Mouse (Mus musculus) lung, postnatal 36 days (tissue): ENCODE measurements around the gene Tmed8.
"Not testable (repeated sequence)": the region's sequence is repeated elsewhere in the genome, so short reads cannot be mapped to it uniquely, and the experiment has no call there.

ENCODE experiments used
- DNase-seq: peaks from one replicate; pipeline ENCODE4 v3.0.0; 2022; ENCODE audit warnings: mixed read lengths

Tmed8 gene

DNA sequence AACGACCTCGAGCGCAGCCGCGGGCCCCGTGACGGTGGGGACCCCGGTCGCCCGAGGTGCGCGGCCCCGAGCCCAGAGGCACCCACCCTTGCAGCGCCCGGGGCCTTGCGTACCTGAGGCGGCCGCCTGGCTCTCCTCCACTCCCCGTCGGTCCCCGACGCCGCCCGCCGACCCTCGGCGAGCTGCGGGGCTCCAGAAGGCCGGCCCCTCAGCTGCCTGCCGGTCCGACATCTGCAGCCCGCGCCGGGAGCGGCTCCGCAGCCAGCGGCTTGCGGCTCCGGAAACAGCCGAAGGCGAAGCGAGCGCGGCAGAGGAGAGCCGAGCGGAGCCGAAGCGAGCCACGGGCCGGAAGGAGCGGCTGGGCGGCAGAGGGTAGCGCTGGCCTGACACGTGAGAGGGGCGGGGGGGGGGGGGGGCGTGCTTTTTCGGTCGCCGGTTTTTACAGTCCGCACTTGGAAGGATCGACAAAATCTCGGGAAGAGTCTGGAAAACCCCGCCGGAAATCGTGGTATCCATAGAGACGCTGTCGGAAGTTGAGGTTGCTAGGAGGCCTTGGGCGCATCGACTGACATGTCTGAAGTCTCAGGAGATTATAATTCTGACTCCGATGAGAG, at the start of gene Tmed8:
Gene Tmed8 (minus strand): TSS at position 482 of the 614 bp plus-strand sequence.
- DNase-seq: peak; percentile 79

DNA sequence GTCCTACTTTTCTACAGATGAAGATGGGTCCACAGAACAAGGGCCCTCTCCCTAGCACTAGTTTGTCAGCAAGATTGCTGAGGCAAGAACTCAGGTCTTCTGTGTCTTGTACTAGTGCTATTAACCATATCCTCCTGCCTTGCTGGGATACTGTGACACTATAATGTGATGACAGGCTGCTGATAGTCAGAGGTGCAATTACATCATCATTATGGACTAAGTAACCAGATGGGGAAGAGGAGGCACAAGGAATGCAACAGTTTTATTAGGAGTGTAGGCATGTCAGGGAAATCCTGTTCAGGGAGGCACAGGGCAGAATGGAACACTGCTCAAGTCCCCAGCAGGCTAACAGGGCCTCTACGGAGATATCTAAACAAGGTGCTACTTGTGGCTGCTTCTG, 38.4 kb upstream of the Tmed8 start, which contains the start of gene Noxred1:
Gene Noxred1 (minus strand): TSS at position 101 of the 400 bp plus-strand sequence.
- DNase-seq: no peak

GRCm38 (mm10) chr12:87236882-87237483, 36.7 kb upstream of the Tmed8 start:
- no peak for DNase-seq

DNA sequence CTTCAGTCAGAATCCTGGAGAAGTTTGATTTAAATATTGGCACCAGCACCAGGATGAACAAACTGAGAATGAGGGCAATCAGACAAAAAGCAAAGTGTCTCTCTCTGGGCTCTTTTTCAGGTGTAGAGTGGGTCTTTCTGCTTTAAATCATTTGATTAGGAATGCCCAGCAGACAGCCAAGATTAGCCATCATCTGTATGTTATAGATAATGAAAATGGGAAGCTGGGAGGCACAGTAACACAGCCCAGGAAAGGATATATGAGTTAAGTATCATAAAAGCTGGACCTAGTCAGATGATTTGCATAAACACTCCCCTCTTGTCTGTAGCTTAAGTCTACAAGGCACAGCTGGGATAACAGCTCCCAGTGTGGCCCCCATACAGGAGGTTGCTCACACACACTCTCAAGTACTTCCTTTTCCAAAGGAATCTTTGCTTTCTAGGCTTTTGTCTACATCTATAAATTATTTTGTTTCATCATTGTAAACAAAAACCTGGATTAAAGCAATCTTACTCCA, 30.2 kb upstream of the Tmed8 start:
- DNase-seq: no peak

DNA sequence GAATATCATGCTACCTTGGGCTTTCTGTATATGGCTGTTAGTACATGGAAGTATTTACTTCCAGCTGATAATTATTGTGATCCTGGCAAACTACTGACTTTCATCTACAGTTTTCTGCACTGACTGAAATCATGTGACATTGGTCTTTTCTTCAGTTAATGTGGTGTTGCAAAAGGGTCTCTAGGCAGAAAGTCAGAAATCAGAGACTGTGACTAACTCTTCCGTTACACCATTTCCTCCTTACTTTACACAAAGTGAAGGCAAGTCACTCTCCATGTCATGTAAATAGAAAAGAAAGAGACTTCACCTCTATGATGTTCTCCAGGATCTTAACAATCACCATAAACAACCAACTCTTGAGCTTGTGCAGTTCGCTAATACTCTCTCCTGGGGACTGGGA, 29.4 kb upstream of the Tmed8 start:
- DNase-seq: no peak

DNA sequence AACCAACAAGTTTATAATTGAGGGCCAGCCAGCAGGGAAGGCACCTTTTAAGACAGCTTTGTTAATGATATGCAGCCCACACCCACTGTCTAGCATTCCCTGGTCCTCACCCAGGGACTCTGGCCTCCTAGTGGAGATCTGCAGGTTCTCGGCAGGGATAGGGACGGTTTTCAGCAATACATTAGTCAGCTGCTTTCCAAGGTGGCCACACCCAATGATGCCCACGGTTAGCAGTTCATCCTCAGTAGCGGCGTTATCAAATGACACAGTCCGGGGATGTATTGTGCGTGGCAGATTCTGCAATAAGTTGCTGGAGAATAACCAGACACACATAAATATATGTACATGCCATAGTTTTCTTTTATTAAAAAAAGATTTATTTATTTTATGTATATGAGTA, 26.5 kb upstream of the Tmed8 start:
- DNase-seq: no peak

GRCm38 (mm10) chr12:87224950-87225349, 24.7 kb upstream of the Tmed8 start:
- DNase-seq: no peak

DNA sequence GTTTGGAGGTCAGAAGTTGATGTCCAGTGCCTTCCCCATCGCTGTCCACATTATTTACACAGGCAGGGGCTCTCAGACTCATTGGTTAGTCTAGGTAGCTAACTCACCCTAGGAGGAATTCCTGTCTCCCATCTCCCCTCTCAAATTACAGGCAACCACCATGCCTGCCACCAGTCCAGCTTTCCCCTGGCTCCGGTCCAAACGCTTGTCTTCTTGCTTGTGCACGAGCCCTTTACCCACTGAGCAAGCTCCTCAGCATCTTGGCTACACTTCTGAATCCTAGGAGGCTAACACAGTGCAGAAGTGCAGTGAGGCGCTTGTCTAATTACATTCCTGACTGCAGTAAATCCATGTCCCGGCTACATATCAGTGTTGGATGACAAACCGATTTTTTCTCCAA, 19.1 kb upstream of the Tmed8 start:
- DNase-seq: no peak

GRCm38 (mm10) chr12:87217596-87217995, 17.3 kb upstream of the Tmed8 start:
- no peak for DNase-seq

GRCm38 (mm10) chr12:87216053-87216452, 15.8 kb upstream of the Tmed8 start:
- DNase-seq: no peak

DNA sequence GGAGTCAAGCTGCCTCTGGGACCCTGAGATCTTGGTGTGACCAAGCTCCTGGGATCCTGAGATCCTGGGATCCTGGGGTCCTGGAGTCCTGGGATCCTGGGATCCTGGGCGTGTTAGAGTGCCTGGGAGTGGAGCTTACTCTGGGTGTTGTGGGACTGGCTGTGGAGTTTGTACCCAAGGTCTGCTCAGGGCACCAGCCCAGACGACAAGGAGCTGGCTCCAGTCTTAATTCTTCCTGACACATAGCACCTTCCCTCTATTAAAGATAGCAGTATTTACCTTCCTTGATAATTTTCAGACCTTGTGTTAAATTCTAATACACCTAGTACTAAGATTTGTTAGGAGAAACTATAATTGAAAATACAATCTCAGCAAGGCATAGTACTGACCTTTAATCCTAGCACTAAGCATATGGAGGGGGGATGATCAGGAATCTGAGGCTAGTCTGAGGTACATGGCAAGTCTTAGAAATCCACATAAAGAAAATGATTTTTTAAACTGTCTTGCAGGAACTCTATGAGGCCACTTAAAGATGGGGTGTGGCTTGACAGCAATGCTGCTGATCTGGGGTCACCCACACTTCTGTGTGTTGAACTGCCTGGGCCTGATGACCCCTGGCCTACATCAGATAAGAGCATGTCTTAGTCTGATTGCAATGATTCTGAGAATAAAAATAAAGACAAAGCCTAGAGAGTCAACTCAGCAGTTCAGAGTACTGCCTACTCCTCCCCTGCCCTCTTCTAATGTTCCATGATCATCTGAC, 12.8 kb upstream of the Tmed8 start:
- DNase-seq: no peak

DNA sequence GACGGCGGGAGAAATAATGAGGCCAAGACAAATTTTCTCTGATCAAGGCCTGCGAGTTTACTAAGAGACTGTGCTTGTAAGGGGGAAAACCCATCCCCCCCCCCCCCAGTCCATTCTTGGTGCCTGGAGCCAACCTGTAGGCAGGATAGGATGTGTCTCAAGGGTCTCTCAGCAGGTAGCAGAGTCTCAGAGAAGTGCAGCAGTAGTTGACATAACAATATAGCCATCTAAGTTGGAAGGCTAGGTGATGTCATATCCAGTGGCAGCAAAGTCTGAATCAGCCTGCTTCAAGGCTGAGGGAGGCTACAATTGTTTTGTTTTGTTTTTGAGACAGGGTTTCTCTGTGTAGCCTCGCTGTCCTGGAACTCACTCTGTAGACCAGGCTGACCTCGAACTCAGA, 5.5 kb upstream of the Tmed8 start:
- not testable (repeated sequence) for DNase-seq

DNA sequence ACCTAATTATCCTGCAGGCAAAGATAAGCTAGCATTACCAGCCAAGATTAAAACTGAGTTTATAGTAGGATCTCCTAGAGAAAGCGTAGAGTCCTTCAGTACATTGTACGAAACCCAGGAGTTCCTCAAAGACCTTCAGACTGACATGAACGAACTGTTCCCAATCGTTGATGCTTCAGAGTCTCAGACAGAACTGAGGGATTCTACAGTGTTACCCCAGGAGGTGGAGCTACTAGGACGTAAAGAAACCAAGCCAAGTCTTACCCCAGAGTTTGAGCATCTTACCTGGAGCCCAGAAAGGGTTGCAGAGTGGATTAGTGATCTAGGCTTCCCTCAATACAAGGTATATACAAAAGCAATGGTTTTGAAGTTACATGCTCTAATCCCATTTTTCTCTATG, 1.4 kb upstream of the Tmed8 start:
- no peak for DNase-seq

- DNase-seq: peak; percentile 47
Observed at GRCm38 (mm10) chr12:87199206-87199972, 865 bp downstream of the Tmed8 start, which contains the start of gene Samd15. TSS of gene Samd15 (plus strand) at chr12:87199723.

GRCm38 (mm10) chr12:87198792-87199191, 1.5 kb downstream of the Tmed8 start:
- DNase-seq: no peak

GRCm38 (mm10) chr12:87196310-87196709, 3.9 kb downstream of the Tmed8 start:
- DNase-seq: no peak

DNA sequence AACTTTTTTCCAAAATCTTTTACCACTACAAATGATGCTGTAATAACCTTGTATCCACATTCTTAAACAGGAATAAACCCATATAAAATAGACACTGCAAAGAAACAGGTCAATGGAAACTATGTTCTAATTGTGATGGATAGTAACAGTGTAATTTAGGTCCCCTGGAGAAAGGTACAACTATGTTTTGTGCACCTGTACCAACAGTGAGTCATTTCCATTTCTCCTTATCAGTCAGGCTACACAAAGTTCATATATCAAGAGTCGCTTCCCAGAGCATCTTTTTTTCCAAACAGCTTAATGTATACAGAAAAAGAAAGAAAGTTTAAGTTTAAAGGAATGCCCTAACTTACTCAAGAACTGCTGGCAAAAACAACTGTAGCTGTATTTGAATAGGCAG, 5.2 kb downstream of the Tmed8 start:
- no peak for DNase-seq

DNA sequence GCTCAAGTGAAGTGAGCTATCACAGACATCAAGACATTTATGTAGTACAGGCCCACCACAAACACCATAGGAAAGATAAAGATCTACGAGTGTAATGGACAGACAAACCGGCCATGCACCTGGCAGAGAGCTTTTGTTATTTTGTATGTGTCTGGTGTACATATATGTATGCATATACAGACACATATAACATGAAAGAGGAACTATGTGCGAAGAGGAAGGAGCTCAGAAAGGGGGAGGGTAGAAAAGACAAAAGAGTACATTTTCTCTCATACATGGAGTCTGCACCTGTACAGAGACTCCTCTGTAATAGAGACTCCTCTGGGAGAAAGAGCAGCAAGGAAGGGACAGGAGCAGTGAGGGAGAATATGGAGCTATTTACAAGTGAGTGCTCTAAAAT, 7.2 kb downstream of the Tmed8 start:
- no peak for DNase-seq

DNA sequence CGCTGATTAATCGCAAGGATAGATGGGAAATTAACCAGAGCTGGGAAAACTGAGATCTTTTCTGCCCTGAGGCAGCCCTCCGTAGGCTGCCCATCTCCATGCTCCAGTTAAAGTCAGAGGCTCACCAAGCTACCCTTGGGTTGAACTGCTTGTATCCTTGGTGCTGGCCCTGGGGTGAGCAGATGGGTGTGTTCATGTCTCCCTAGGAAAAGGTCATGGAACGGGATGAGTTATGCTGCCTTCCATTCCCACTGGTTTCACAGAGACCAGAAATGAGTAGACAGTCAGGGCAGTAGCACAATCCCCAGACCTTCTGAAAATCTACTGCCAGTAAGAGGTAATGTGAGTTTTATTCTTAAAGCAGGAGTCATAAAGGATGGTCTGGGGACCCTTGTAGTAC, 22.6 kb downstream of the Tmed8 start:
- no peak for DNase-seq

DNA sequence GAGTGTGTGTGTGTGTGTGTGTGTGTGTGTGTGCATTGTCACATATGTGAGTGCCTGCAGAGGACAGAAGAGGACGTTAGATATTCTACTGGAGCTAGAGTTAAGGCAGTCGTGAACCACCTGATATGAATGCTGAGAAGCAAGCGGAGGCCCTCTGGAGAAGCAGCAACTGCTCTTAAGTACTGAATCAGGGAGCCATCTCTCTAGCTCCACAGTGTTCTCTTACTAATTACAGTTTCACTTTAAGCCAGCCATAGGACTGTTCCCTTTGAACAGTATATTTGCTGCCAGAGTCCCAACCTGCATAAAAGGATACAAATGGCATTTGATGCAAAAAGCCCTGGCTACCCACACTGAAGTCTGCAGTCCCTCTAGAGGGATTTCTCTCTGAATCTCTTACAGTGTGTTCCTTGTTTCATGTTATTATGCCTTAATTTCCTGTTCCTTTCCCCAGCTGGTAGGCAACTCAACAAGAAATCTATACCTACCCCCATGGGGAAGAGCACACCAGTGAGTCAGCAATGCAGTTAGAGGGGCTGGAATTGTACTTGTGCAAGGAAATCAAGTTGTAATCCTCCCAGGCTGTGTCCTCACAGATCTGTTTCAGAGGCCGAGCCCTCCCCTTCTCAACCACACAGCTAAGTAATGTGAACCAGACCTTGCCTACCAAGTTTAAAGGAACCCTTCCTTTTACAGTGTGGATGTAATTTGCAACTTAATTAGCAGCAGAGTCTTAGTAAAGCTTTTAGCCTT, 24.9 kb downstream of the Tmed8 start:
- no peak for DNase-seq

GRCm38 (mm10) chr12:87160815-87161214, 39.4 kb downstream of the Tmed8 start:
- no peak for DNase-seq

DNA sequence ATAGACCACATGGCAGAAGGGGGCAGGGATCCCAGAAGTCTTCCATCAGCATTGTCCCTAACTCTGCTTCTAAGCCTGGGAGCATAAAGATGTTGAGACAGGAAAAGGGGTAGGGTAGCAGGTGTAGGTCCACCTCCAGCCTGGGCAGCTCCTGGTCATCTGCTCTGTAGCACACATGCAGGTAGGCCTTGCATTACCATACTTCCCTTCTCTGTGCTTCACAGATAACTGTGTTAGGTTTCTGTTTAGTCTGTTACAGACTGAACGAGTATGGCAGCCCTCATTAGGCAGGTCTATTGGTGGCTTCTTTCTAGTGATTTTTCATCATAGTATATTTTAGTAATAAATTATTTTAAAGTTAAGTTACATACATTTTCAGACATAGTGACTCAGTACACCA, 39.9 kb downstream of the Tmed8 start:
- DNase-seq: no peak
